Mouse (Mus musculus): ENCODE measurements around the gene Rnf182.

The Rnf182 gene

GRCm38 (mm10) chr13:43615577-43616254, at the start of gene Rnf182:
Gene Rnf182, plus strand, starts transcription at chr13:43615710.
- DNase-seq, result peak; percentile 56

DNA sequence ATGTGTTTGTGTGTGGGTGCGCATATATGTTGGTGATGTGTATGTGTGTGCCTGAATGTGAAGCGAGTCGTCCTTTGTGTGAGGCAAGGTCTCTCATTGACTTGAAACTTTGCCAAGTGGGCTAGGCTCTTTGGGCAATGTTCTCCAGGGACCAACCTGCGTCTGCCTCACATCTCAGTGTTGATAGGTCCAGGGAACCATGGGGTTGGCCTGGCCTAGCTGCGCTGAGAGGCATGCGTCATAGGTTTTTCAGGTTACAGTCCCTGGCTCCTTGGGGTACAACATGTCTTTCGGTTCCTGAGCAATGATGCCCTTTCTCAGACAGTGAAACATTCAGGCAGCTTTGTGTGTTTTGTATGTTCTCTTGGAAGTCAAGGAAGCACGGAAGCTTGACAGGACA, 49.3 kb upstream of the Rnf182 start:
- DNase-seq, result no peak

- DNase-seq, result no peak
Measured at GRCm38 (mm10) chr13:43567141-43567891, 48.2 kb upstream of the Rnf182 start.

- DNase-seq, result no peak
Measured at GRCm38 (mm10) chr13:43573979-43574378, 41.5 kb upstream of the Rnf182 start.

DNA sequence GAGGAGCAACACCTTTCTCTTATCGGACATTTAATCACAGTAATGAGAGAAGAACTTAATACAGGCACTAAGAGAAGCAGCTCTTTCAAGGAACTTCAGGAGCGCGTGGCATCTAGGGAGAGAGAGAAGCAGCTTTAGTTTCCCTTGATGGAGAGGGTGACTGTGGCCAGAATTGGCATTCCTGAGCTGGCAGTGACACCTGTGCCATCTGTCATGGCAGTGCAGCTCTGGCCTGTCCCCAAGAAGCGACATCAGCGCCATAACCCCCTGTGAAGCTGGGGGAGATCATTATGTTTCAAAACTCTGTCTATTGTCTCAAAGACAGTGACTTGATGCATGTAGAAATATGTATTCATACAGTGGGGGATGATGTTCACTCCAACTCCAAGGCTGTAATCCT, 40.1 kb upstream of the Rnf182 start:
- no peak for DNase-seq

- peak; percentile 46 for DNase-seq
Measured at GRCm38 (mm10) chr13:43577254-43577653, 38.3 kb upstream of the Rnf182 start.

GRCm38 (mm10) chr13:43577766-43578165, 37.7 kb upstream of the Rnf182 start:
- no peak for DNase-seq

DNA sequence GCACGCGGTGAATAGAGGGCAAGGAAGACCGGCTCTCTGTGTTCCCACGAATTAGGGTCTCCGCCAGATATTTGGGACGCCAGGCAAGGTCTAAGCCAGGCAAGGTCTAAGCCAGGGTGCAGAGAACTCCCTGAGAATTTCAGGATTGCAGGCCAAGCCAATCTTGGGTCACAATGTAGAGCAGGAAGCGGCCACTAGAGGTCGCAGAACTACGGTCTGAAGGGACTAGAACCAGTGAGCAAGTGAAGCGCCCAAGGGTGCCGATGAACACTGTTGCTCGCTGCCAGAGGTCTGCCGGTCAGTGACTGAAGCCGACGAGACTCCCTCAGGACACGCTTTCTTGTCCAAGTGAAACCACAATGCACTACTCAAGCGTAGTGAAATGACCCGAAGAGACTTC, 35.8 kb upstream of the Rnf182 start:
- peak; percentile 59 for DNase-seq

DNA sequence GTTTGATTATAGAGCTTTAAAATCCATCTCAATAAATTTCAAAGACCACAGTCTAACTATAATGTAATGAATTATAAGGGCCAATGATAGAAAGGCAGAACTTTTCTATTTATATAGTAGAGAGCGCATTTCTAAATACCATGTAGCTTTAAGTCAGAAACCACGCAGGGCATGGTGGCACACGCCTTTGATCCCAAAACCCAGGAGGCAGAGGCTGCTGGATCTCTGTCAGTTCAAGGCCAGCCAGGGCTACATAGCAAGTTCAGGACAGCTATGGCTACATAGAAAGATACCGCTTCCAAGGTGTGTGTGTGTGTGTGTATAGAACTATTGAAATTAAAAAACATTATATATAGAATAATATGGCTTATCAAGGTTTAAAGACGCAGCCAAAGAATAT, 34.8 kb upstream of the Rnf182 start:
- no peak for DNase-seq

DNA sequence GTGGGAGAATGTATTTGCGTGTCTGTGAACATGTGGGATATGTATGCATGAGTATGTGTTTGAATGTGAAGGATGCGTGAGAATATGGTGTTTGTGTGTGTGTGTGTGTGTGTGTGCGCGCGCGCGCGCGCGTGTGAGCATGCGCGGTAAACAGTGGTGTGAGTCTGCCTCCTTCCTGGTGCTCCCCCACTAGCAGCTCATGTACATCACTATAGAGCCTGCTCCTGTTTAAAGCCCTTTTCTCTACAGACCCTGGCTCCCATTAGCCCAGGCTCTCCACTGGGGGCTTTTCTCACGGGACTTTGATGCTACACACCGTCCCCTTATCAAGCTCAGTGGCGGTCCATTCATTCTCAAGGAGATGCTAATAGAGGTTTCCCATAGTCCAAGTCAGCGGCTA, 32.5 kb upstream of the Rnf182 start:
- no peak for DNase-seq

- no peak for DNase-seq
Measured at GRCm38 (mm10) chr13:43583504-43583903, 32.0 kb upstream of the Rnf182 start.

DNA sequence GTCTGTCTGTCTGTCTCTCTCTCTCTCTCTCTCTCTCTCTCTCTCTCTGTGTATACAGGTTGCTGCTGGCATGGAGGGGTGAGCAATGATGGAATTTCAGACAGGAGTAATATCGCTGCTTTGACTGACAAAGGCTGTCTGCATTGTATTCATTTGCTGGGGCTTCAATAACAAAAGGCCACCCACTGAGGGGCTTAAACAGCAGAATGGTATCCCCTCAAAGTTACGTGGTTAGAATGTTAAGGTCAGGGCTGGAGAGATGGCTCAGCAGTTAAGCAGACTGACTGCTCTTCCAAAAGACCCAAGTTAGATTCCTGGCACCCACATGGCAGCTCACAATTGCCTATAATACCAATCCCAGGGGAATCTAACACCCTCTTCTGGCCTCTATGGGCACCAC, 30.2 kb upstream of the Rnf182 start:
- DNase-seq, result no peak

GRCm38 (mm10) chr13:43586966-43587365, 28.5 kb upstream of the Rnf182 start:
- no peak for DNase-seq

DNA sequence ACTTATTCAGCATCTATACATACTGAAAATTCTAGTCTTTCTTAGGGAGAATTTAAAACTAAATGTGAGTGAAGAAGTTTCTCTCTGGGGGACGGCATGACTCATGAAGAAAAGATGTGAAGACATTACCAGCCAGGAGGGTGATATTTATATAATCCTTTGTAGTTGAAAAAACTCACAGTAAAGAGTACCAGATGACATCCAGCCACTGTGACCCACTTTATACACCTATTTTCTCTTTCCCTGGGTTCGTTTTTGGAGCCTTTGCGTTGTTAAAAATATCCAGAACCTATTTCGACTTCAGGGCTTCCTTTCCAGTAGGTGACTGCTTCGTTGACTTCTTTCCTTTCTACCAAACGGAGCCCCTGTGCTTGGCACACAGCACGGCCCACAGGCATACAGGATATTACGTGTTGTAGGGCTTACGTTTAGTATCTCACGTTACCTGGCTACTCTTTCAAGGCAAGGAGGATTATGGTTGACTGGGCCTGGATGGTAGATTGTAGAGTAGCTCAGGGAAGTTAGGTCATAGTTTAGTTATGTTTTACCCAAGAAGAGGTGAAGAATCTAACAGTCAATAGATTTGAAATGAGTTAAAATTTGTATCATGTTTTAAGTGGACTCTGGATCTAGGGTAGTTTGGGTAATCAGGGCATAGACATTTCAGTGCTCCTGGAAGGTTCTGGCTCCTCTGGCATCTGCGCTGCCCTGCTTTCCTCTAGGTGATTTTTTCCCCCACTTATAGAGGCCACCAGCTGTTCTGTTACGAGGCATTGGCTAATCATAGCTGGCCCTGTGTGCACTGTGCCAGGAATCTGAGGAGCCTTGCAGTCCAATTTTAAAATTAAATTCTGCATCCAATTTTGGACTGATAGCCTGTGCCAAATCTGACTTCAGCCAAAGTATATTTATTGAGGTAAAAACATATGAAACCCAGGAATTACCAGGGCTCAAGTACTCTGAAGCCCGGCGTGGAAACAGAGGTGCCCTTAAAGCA, 27.4 kb upstream of the Rnf182 start:
- DNase-seq, result no peak

- DNase-seq, result no peak
Measured at GRCm38 (mm10) chr13:43591828-43592680, 23.5 kb upstream of the Rnf182 start.

DNA sequence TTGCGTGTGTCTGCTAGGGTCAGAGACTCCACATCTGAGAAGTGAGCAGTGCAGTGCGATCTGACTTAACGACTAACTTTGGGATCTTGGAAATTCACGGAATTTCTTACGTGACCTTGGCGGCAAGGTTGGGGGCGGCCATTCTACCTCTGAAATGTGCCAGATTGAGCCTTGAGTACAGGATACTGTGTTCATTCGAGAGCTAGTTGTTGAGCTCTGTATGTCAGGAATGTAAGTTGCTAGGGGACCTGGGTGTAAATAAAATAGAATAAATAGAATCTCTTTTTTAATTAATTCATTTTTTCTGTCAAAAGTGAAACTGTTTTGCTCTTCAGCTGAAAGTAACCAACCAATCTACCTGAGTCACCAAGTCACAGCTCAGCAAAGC, 22.8 kb upstream of the Rnf182 start:
- DNase-seq, result no peak

- DNase-seq, result peak; percentile 58
Measured at GRCm38 (mm10) chr13:43595896-43596295, 19.6 kb upstream of the Rnf182 start.

DNA sequence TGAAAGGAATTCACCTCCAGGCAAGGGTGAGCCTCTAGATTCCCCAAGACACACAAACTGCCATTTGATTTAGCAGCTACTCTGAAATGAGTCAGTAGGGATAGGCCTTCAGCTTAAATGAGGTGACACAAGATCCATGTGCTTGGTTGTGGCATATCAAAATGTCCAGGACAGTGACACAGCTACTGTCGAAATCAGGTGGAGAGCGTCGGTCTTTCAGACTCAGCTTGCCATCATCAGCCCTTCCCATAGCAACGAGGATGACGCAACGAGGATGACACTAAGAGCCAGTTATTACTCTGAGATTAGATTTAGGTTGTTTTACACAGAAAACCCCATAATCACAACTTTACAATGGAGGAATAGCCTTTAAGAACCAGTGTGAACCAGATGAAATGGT, 14.5 kb upstream of the Rnf182 start:
- DNase-seq, result no peak

DNA sequence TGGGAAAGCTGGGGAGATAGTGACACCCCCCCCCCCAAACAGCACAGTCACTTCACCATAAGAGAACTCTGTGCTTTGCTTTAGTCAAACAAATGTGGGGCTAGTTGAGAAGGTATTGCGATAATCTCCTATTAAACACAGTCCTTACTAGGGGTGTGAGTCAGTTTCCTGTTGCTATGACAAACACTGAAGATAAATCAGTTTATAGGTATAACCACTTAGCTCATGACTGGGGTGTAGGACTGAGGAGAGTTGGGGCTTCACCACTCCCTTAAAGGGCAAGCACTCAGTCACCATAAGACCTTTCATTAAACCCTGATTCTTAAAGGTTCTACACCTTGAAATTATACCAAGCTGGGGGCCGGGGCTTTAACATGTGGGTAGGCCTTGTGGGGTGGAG, 13.1 kb upstream of the Rnf182 start:
- no peak for DNase-seq

GRCm38 (mm10) chr13:43603042-43603441, 12.5 kb upstream of the Rnf182 start:
- DNase-seq, result no peak

DNA sequence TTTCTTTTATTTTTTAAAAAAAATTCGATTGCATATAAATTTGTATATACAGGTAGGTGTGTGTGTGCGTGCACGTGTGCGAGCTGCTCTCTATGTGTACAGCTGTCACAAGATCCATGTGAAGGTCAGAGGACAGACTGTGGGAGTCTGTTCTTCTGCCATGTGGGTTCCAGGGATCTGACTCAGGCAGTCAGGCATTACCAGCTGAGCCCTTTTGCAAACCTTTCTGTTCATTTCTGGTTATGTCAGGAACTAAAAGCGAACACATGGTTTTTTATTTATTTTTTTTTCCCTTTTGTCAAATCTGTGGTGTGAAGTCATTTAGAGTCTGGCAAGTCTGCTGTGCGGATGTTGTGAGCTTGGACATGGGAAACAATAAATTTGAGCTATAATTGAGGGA, 6.7 kb upstream of the Rnf182 start:
- DNase-seq, result no peak

- DNase-seq, result no peak
Measured at GRCm38 (mm10) chr13:43612040-43612439, 3.5 kb upstream of the Rnf182 start.
